Mouse (Mus musculus): Measurements from ENCODE around the gene Prrc2a.

- TF ChIP-seq CTCF (IDR thresholded peaks at IDR 0.05; ENCODE audit: low read depth, low read length) = no peak
- TF ChIP-seq POLR2A (IDR thresholded peaks at IDR 0.05; ENCODE audit: borderline replicate concordance, low read depth, low read length) = no peak
These were observed 40.0 kb upstream of the Prrc2a start, which contains the start of gene Lta for GRCm38 (mm10) chr17:35204494-35205379.
